Mouse (Mus musculus): ENCODE data around the gene Dnah7a.
"Not testable (repeated sequence)": the region's sequence is repeated elsewhere in the genome, so short reads cannot be mapped to it uniquely, and the experiment has no call there.

Dnah7a gene

DNA sequence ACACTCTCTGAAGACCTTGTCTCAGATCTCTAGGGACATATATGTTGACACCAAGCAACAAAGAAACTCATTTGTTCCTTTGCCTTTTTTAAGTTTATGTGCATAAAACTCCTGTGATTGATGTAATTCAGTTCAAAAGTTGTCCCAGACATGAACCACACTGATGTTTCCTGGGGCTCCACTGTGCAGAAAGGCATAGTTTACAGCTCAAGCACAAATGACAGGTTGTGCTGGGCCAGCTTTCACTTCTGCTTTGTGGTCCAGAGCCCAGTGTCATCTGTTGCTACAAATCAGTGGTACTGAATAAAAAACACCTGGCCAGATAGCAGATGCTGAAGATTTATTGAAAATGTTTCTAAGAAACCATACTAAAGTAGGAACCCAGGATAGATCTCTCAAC lies 42.3 kb downstream of the Dnah7a start:
- not testable (repeated sequence) for DNase-seq

DNA sequence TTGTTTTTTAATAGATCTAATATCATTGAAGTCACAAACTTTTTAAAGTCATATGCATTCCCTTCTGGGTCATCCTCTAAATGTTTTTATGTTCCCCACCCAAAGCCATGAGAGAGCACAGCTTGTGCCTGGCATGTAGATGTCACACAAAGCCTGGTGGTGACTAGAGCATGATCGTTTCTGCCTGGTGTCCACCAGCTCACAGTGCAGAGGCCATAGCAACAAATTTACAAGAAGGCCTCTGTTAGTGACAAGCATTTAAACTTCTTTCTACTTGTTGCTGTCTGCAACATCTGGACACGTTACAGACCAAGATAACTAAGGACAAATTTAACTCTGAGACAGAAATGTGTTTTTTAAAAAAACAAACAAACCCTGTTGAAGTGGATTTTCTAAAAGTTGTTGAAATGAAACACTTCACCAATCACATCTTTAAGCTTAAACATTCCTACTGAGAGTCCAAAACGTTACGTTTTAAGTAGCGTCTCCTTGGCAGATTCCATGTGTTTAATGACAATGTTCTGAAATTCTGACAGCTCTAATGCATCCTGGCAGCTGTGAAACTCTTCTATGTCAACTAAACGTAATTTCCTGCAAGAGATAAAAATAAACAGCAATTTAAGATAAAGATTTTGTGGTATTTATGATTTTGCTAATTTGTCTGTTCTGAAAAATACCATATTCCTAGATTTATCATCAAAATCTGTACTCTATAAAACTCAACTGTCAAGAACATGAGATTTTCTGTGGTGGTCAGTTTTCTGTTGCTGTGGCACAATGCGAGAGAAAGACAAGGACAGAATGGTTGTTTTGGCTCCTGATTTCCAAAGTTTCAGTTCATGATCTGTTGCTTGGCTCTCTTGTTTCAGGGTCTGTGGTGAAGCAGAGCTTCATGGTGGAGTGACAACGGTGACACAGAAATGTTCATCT lies 66.5 kb downstream of the Dnah7a start:
- DNase-seq, result no peak

DNA sequence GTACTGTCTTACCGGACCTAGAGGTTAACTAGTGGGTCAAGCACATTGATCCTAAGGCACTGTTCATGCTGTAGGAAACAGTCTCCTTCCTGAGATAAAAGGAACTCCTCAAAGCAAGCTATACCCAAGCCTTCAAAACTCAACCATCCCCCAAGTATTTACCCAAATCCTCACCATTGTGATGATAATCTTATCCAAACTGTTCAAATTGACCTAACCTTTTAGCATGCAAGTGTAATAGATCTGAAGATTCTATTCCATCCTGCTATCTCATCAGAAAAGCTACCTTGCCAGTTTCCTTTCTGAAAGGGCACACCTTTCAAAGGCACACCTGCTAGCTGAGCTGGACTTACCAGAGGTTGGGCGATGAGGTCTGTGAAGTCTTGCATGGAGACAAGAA lies 70.9 kb downstream of the Dnah7a start:
- not testable (repeated sequence) for DNase-seq

DNA sequence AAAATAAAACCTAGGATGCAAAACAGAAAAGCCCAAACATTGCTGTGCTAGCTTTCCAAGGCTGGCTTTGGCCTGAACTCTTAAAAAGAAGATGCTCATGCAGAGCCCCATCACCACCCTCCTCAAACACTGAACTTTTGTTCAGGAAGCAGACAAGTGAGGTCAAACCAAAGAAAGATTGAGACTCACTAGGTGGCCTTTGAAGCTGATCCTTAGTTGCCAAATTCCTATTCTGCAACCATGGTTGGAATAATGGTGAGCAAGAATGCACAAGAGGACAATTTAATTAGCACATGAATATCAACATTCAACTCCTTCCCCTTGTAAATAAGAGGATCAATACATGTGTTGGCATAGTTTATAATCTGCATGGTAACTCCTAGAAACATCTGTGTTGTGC lies 74.5 kb downstream of the Dnah7a start:
- not testable (repeated sequence) for DNase-seq

DNA sequence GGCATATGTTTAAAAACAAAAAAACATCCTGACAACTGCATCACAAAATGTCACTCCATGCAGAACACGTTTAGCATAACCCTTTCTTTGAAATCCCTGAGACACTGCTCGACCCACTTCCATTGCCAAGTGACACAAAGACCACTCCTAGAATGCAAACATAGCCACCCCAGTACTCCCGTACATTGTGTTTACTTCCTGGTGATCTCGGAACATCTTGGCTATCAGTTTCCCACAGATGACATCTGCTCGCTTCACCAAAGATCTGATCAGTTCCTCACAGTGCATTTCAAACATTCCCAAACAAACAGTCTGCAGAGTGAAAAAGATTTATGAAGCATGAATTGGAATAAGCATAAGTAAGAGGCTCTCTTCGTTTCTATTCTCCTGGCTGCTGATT lies 76.6 kb downstream of the Dnah7a start:
- no peak for DNase-seq

DNA sequence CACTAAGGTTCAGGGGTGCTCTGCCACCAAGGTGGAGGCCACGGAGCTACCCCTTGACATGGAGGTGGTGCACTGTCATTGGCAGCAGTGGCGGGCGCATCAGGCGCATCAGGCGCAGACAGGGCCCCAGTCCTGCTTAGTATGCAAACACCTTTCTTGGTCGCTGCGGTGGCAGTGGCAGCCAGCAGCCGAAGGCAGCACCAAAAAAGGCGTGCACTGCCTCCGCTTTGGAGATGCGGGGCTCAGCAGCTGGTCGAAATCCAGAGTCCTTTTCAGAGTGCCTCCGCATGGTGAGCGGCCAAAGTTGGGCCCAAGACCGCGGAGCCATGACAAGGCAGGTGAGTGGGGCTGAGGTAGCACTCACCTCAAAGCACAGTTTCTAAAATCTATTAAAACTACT lies 93.1 kb downstream of the Dnah7a start:
- DNase-seq, result no peak

DNA sequence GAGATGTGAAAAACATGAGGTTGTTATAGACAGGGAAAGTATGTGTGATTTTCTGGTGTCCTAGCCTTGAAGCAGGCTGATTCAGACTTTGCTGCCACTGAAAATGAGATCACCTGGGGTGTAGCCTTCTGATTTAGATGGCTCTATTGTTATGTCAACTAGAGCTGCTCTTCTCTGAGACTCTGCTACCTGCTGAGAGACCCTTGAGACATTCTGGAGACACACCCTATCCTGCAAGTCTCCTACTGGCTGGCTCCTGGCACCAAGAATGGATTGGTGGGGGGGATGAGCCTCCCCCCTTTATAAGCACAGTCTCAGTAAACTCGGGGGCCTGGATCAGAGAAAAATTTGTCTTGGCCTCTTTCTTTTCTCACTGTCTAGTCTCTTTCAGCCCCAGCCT lies 125.3 kb downstream of the Dnah7a start:
- not testable (repeated sequence) for DNase-seq

DNA sequence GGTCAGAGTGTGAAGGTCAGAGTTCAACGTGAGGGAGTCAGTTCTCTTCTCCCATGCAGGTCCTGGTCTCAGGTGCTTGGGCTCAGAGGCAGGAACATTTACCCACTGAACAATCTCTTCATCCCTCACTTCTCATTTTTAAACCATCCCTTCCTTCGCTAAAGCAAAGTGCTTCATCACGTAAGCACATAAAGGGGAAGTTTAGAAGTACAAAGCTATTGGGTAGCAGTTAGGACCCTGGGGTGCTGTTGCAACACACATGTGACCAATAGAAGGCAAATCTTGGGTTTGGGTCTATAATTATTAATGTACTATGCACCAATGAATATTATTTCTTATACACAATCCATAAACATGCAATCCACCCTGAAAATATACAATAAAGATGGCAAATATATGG lies 148.7 kb downstream of the Dnah7a start:
- DNase-seq, result not testable (repeated sequence)

DNA sequence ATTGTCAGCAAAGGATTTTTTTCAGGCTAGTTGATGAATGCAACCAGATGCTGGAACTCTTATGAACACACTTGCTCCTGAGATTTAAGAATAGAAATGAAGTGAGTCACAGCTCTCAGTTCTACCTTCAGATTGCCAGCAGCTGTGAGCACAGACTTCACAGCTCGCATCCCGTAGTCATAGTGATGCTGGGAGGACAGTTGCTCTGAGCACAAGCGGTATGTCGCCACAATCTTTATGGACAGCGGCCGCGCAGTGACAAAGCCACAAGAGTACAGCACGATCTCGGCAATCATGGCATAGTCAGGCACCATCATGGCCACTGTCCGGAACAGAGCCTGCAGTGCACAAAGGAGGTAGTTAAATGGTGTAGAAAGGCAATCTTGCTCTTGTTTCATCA lies 159.6 kb downstream of the Dnah7a start:
- not testable (repeated sequence) for DNase-seq

DNA sequence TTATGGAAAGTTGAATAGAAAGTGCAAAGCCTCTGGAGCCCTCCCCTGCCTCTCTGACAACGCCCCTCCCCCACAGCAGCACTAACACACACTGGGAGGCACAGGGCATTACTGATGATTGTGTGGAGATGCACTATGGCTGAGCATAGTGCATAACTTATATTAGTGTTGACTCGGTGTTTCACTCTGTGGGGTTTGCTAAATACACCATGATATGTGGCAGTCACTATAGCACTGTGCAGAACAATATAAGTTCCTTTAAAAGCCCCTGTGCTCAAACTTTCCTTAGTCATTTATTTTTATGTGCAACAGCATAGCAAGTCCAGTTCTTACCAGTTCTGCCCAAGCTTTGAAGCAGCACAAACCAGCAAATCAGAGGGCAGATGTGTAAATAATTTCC lies 168.2 kb downstream of the Dnah7a start:
- not testable (repeated sequence) for DNase-seq

DNA sequence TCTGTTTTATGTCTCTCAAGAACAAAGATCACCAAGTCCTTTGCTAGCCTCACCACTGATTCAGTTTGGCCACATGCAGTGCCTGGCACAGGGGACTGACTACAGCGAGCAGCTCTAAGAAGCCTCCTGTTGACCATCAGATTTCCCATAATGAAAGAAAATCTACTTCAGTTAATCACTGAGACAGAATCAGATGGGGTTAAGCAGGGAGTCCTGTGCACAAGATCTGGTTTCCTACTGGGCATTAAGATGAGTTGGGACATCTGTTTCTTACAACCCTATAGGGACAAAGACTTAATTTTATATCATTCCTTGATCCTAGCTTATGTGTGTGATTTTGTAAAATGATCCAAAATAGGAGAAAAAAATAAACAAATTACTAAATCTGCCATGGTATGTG lies 171.8 kb downstream of the Dnah7a start:
- DNase-seq, result not testable (repeated sequence)

DNA sequence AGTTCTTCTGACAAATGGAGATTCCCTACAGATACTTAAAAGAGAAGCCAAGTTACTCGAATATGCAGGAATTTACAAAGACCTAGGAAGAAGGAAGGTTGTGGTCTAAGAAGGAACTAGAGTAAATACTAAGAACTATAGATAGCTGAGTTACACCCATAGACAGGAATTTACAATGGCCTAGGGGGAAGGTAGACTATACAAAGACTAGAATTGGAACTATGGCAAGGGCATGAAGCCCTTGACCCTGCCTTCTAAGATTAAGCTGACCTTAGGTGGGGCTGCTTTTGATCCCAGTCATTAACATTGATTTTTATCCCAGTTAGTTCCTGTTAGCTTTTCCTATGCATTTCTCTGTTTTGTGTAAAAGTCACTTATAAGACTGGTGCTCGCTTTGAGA lies 180.6 kb downstream of the Dnah7a start:
- DNase-seq, result not testable (repeated sequence)

DNA sequence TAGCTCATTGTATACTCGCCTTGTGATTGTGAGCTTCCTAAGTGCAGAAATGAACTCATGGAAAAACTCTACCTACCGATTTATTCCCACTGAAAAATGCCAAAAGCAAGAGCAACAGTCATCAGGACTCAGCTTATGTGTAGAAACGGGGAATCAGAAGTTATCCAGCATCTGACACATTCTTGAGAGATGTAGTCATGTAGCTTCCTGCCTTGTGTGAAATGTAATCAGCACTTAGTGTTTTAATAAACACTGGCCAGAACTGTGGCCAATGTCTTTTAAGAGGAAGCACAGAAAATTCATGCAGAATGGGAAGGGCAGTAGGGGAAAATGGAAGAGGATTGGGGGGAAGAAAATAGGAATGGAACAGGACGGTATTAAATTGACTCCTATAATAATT lies 232.9 kb downstream of the Dnah7a start:
- DNase-seq, result no peak

DNA sequence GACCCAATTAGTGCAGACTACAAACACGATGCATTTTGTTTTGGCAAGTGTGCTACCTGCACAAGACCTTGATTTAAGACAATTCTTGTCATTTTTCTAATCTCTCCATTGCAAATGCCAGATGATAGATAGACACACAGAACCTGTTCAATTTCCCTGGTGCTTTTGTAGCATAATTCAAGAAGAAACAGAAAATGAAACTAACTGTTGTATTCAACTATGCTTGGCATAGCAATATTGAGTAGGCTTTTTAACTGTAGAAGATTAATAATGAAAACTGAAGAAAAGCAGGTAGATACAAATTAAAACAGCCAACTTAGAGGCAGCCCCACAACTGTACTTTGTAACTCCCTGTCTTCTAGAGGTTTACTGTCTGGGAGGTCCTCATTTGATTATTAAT lies 234.5 kb downstream of the Dnah7a start:
- not testable (repeated sequence) for DNase-seq

DNA sequence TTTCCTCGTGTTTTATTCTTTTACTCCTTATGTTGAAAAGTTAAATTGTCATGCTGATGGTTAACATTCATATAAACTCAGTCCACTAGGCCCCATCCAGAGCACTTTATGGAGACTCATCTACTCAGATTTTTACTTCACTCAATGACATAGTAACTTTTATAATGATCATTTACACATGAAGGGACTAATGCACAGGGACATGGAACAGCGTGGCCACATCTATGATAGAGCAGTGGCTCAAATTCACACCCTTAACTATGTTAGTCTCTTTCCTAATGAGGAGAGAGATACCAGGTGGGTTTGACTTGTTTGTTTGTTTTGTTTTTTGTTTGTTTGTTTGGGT lies 239.3 kb downstream of the Dnah7a start:
- no peak for DNase-seq

DNA sequence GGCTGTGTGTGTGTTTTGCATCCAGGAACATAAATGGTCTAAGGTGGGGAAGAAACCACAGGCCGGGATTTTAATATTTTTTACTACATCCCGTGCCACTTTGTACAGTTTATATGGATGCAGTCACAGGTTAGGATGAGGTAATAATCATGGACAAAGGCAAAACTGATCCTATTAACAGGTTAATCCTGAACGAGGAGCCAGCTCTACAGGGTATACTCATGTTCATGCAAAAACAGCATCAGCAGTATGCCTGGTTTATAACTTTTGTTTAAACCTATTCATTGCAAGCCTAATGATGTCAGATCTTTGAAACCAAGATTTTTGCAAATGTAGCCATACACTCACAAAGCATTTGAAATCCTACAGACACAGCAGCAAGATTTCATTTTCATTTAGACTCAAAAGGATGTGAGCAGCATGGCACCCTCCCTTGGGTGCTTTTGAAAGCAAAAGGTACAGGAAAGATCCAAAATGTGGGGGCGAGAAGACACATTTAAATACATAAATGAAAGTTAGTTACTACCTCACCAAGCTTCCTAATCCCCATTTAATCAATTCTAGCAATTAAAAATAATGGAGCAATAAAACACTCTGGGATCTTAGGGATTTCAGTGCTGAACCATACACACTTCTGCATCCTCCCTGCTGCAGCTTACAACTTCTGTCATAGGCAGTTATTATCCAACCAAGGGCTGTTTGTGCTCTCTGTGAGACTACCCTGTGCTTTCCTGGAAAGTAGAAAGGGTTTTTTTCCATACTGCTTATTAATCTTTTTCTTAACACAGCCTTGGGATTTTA lies 239.9 kb downstream of the Dnah7a start:
- not testable (repeated sequence) for DNase-seq

DNA sequence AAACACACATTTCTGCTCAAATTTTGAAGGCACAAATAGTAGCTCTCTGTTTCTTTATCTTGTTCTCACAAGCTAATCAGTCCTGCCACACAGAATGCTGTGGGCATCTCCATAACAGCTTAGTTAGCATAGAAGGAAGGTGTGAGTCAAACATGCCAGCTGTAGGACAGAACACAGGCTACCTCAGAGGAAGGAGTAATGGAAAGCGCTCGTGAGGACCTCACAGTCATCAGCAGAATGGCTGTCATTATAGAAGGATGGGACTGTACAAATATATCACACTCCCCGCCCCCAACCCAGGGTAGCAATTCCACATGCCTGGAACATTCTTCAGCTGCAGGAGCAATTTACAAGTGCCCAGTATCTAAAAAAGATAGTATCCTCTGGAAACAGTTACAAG lies 267.4 kb downstream of the Dnah7a start:
- DNase-seq, result not testable (repeated sequence)

DNA sequence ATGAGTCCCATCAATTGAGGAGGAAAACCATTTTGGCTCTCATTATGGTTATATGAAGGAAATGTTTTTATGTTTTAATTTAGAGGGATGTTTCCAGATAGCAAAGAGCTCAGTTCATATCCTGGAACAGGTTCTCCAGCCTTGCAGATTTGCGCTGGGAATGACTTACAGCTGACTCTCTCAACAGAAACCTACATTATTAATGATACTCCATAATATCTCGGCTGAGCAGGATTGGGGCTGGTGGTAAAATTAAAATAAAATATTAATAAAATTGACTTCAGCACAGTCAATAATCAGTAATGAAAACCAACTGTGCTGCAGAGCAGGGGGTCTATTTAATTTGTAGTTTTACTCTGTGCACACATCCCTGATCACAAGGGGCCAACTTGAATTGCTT lies 274.2 kb downstream of the Dnah7a start:
- not testable (repeated sequence) for DNase-seq

DNA sequence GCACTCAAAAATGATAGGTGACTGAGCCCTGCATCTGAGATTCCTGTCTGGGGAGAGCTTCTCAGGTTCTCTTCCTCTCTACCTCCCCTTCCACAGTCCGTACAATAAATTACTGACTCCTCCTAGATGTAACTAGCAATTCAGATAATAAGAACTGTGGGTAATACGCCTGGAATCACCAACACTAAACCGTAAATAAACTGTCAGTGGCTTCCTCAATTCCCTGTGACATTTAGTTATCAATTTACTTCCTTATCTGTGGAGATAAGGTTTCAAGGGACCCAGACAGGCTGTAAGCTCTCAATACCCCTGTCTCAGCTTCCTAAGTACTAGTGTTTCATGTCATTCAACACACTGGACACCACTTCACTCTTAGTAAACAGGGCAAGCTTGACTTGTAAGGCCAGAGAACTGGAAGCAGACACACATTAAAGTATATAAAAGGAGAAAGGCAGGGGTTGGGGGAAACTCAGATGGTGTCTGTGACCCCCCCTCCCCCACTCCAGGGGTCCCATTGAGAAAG lies 300.7 kb downstream of the Dnah7a start:
- DNase-seq, result no peak

DNA sequence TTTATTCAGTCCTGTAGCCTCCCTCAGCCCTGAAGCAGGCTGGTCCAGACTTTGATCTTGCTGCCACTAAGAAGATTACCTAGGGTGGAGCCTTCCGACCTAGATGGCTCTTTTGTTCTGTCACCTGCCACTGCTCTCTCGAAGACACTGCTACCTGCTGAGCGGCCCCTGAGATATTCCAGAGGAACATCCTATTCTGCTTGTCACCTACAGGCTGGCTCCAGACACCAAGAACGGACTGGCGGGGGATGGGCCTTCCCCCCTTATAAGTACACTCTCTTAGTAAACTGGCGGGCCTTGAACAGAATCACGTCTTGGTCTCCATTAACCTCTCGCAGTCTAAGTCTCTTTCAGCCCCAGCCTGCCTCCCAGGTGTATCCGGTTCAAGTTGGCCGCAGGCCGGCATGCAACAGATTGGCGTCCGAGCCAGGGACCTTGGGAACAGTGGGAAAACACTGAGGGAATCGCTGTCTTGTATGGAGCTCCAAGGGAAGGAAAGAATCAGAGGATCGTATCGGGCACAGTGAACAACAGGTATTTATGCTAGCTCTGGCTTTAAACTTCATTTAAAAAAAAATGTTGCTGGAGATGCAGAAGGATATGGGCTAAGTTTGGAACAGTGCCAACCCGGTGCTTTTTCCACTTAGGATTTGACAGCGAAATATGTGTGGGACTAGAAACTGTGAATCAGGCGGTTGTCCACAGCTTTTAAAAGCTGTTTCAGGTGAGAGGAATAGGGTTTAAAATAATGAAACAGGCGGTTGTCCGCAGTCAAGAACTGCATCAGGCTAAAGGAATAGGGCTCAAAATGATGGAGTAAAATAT lies 312.4 kb downstream of the Dnah7a start:
- peak; percentile 25 to 52 for DNase-seq

DNA sequence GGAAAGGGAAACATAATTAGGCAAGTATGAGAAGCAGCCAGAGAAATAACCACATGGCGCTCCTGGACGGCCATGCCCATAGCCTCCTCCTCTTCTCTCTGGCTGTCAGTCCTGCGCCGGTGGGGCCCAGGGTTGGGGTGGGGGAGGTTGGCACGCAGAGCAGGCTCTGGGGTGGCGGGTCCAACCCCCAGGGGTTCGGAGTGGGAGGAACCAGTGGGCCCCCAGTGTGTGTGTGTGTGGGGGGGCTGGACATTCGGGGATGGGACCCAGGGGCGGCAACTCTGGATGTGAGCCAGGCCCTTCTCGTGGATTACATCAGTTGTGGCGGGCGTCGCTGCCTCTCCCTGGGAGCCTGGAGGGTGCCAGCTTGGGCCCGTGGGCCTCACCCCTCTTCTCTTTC lies 317.8 kb downstream of the Dnah7a start:
- peak; percentile 28 to 40 for DNase-seq

DNA sequence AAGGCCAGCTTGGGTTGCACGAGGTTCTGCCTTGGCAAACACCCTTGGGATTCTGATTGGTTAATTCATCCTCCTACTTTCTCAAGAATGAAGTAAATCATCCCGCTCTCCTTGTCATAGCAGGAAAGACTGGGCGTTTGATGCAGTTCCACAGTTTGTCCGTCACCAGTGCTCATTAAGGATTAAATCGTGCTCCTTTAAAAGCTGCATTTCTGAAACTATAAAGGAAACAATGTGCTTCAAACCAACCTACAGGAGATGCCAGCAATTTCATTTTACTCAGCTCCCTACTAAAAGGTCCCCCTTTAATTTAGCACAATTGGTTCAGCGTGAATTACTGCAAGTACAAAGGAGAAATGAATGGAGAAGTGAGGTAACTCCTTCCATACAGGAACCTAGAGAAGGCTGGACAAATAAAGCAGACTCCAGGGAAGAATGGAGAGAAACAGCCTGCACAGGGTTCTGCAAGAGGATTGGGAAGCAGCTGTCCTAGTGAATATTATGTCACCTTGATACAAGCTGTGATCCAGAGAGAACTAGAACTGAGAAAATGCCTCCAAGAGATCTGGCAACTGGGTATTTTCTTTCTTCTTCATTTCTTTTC lies 322.4 kb downstream of the Dnah7a start:
- no peak for DNase-seq

Data from cerebellum, postnatal 10 days (tissue).